Mouse (Mus musculus): ENCODE measurements around the gene Iba57. TPM values are rescaled to one million over a fixed set of nuclear protein-coding genes. Genes with fewer than 3 reads are reported as not detected.

Gene Iba57
- polyA plus RNA-seq, 1 experiment from 2014 or later, result 7.2 TPM

Other genes starting within 250 kb of the Iba57 start
- gene Btnl10, start 245.8 kb downstream of the Iba57 start, polyA plus RNA-seq (2015; fragmentation: Nextera tagmentation; extraction: Ambion mirVana), result not detected in 2 replicates
- gene Rnf187, start 224.8 kb downstream of the Iba57 start, polyA plus RNA-seq (2015; fragmentation: Nextera tagmentation; extraction: Ambion mirVana), result 453 and 491 TPM in 2 replicates
- gene Hist3h2ba, start 214.8 kb downstream of the Iba57 start, polyA plus RNA-seq (2015; fragmentation: Nextera tagmentation; extraction: Ambion mirVana), result 383 and 402 TPM in 2 replicates
- 149 and 155 TPM in 2 replicates for gene Hist3h2a, start 209.1 kb downstream of the Iba57 start, polyA plus RNA-seq (2015; fragmentation: Nextera tagmentation; extraction: Ambion mirVana)
- 1.1 and 1.3 TPM in 2 replicates for gene Trim17, start 209.1 kb downstream of the Iba57 start, polyA plus RNA-seq (2015; fragmentation: Nextera tagmentation; extraction: Ambion mirVana)
- gene Trim11, start 185.6 kb downstream of the Iba57 start, polyA plus RNA-seq (2015; fragmentation: Nextera tagmentation; extraction: Ambion mirVana), result 18.7 and 21.9 TPM in 2 replicates
- gene Obscn, start 27.3 kb downstream of the Iba57 start, polyA plus RNA-seq (2015; fragmentation: Nextera tagmentation; extraction: Ambion mirVana), result 0.04 and 0.08 TPM in 2 replicates
- 0.35 TPM in 1 of 2 replicates, not detected in the other for gene Gjc2, start 19.5 kb upstream of the Iba57 start, polyA plus RNA-seq (2015; fragmentation: Nextera tagmentation; extraction: Ambion mirVana)
- gene Guk1, start 28.5 kb upstream of the Iba57 start, polyA plus RNA-seq (2015; fragmentation: Nextera tagmentation; extraction: Ambion mirVana), result 155 and 159 TPM in 2 replicates
- gene Mrpl55, start 38.7 kb upstream of the Iba57 start, polyA plus RNA-seq (2015; fragmentation: Nextera tagmentation; extraction: Ambion mirVana), result 95.9 and 96.5 TPM in 2 replicates
- 32.5 and 32.6 TPM in 2 replicates for gene 2310033P09Rik, start 44.6 kb upstream of the Iba57 start, polyA plus RNA-seq (2015; fragmentation: Nextera tagmentation; extraction: Ambion mirVana)
- gene Arf1, start 64.5 kb upstream of the Iba57 start, polyA plus RNA-seq (2015; fragmentation: Nextera tagmentation; extraction: Ambion mirVana), result 602 and 607 TPM in 2 replicates
- 0.68 and 3.0 TPM in 2 replicates for gene Wnt3a, start 127.0 kb upstream of the Iba57 start, polyA plus RNA-seq (2015; fragmentation: Nextera tagmentation; extraction: Ambion mirVana)
- gene Wnt9a, start 143.2 kb upstream of the Iba57 start, polyA plus RNA-seq (2015; fragmentation: Nextera tagmentation; extraction: Ambion mirVana), result 2.9 and 6.0 TPM in 2 replicates
- gene Prss38, start 211.9 kb upstream of the Iba57 start, polyA plus RNA-seq (2015; fragmentation: Nextera tagmentation; extraction: Ambion mirVana), result not detected in 2 replicates

Measured in midbrain, embryonic 13.5 days (tissue).